Mouse (Mus musculus) retina, postnatal 1 day (tissue): ENCODE measurements at regions not wholly inside any gene's neighbourhood (a gene's known extent, or its start where the extent isn't known, plus 50 kb on each side); places are given as distances from the start of the nearest gene placed in this dataset.

Source experiments
- DNase-seq: peaks from one replicate; pipeline ENCODE4 v3.0.0-alpha.2; 2012

GRCm38 (mm10) chr6:73401059-73401458 lies 68.4 kb downstream of the 4931417E11Rik start:
- peak; percentile 23 for DNase-seq

GRCm38 (mm10) chr6:73389301-73389700 lies 80.2 kb downstream of the 4931417E11Rik start:
- no peak for DNase-seq

GRCm38 (mm10) chr6:73386261-73386660 lies 83.2 kb downstream of the 4931417E11Rik start:
- DNase-seq: no peak

- no peak for DNase-seq
Measured at GRCm38 (mm10) chr6:73379825-73380224, 89.6 kb downstream of the 4931417E11Rik start.

GRCm38 (mm10) chr6:73377884-73378283 lies 91.6 kb downstream of the 4931417E11Rik start:
- no peak for DNase-seq

GRCm38 (mm10) chr6:73376291-73376690 lies 93.2 kb downstream of the 4931417E11Rik start:
- no peak for DNase-seq

- no peak for DNase-seq
Measured at GRCm38 (mm10) chr6:73372901-73373300, 96.6 kb downstream of the 4931417E11Rik start.

- DNase-seq: no peak
Measured at GRCm38 (mm10) chr6:73371866-73372265, 97.6 kb downstream of the 4931417E11Rik start.

GRCm38 (mm10) chr6:73370901-73371300 lies 98.6 kb downstream of the 4931417E11Rik start:
- no peak for DNase-seq

GRCm38 (mm10) chr6:73368836-73369141 lies 100.7 kb downstream of the 4931417E11Rik start:
- no peak for DNase-seq

- DNase-seq: no peak
Measured at GRCm38 (mm10) chr6:73368047-73368835, 101.2 kb downstream of the 4931417E11Rik start.

GRCm38 (mm10) chr6:73367616-73368015 lies 101.9 kb downstream of the 4931417E11Rik start:
- peak; percentile 81 for DNase-seq

GRCm38 (mm10) chr6:73366626-73367025 lies 102.8 kb downstream of the 4931417E11Rik start:
- no peak for DNase-seq

- DNase-seq: no peak
Measured at GRCm38 (mm10) chr6:73365306-73365705, 104.2 kb downstream of the 4931417E11Rik start.

GRCm38 (mm10) chr6:73334995-73335394 lies 86.8 kb downstream of the Suclg1 start:
- peak; percentile 36 for DNase-seq

- no peak for DNase-seq
Measured at GRCm38 (mm10) chr6:73329666-73330065, 81.5 kb downstream of the Suclg1 start.
